Mouse (Mus musculus) MEL (cell line): ENCODE measurements at regions not wholly inside any gene's neighbourhood (a gene's known extent, or its start where the extent isn't known, plus 50 kb on each side); places are given as distances from the start of the nearest gene placed in this dataset.

Experiments used
- DNase-seq: peaks from one replicate; pipeline ENCODE4 v3.0.0; 2011; ENCODE audit warnings: low read depth, low spot score
- H3K27ac ChIP-seq: 2 replicates; pipeline ENCODE4 v1.5.1; 2012; ENCODE audit warnings: low read depth, mild to moderate bottlenecking, control low read depth, low read length, moderate library complexity; ENCODE audit not compliant: control insufficient read depth
- H3K27me3 ChIP-seq, 2 experiments: fragments of 150-350 bp in 1 of 2; sonication (generic) in 1 of 2; 2 replicates each; pipeline ENCODE4 v1.6.1; 2012; ENCODE audit warnings: low read length in 2 of 2, mild to moderate bottlenecking in 2 of 2, improper control_type of control experiment in 1 of 2, moderate library complexity in 1 of 2; ENCODE audit not compliant: insufficient read depth in 2 of 2, control insufficient read depth in 1 of 2
- H3K36me3 ChIP-seq, 2 experiments: 2 replicates each; pipeline ENCODE4 v1.6.1; 2012 to 2014; ENCODE audit warnings: low read length in 2 of 2, improper control_type of control experiment in 1 of 2, inconsistent platforms in 1 of 2, mild to moderate bottlenecking in 1 of 2; ENCODE audit not compliant: insufficient read depth in 2 of 2, control insufficient read depth in 1 of 2
- H3K4me1 ChIP-seq, 2 experiments: fragments of 150-350 bp in 1 of 2; sonication (generic) in 1 of 2; 2 replicates each; pipeline ENCODE4 v1.6.1; 2012; ENCODE audit warnings: low read length in 2 of 2, improper control_type of control experiment in 1 of 2, mild to moderate bottlenecking in 1 of 2; ENCODE audit not compliant: insufficient read depth in 2 of 2, control insufficient read depth in 1 of 2
- H3K4me3 ChIP-seq, 2 experiments: fragments of 150-350 bp in 1 of 2; sonication (generic) in 1 of 2; 2 replicates each; pipeline ENCODE4 v1.5.1; 2012; ENCODE audit warnings: low read depth in 2 of 2, low read length in 2 of 2, mild to moderate bottlenecking in 2 of 2, moderate library complexity in 2 of 2, control low read depth in 1 of 2, improper control_type of control experiment in 1 of 2; ENCODE audit not compliant: control insufficient read depth in 1 of 2, insufficient read depth in 1 of 2
- H3K79me2 ChIP-seq: 2 replicates; pipeline ENCODE4 v1.6.1; 2012; ENCODE audit warnings: mild to moderate bottlenecking, low read length, moderate library complexity; ENCODE audit not compliant: control insufficient read depth, poor library complexity, insufficient read depth
- H3K9ac ChIP-seq: 2 replicates; pipeline ENCODE4 v1.6.1; 2012; ENCODE audit warnings: low read depth, mild to moderate bottlenecking, control low read depth, low read length, moderate library complexity; ENCODE audit not compliant: control insufficient read depth, poor library complexity, severe bottlenecking
- H3K9me3 ChIP-seq: fragments of 150-350 bp; sonication (generic); replicated peaks from 2 replicates; pipeline ENCODE4 v1.6.1; 2012; ENCODE audit warnings: mild to moderate bottlenecking, low read length, improper control_type of control experiment, moderate library complexity; ENCODE audit not compliant: insufficient read depth
- CHD1 ChIP-seq: IDR thresholded peaks from 2 replicates; pipeline ENCODE4 v1.6.1; 2012; ENCODE audit warnings: low read depth, mild to moderate bottlenecking, inconsistent platforms, low read length, improper control_type of control experiment
- CHD2 ChIP-seq: IDR thresholded peaks from 2 replicates; pipeline ENCODE4 v1.6.1; 2011; ENCODE audit warnings: low read length, improper control_type of control experiment
- CTCF ChIP-seq, 3 experiments: IDR thresholded peaks in 2 of 3; conservative IDR thresholded peaks in 1 of 3; 2 replicates each; pipeline ENCODE4 v1.5.1; 2011 to 2012; ENCODE audit warnings: low read length in 3 of 3, low read depth in 2 of 3, mild to moderate bottlenecking in 2 of 3, improper control_type of control experiment in 1 of 3, inconsistent platforms in 1 of 3, mixed read lengths in 1 of 3, moderate library complexity in 1 of 3; ENCODE audit not compliant: control insufficient read depth in 1 of 3, insufficient read depth in 1 of 3, poor library complexity in 1 of 3, severe bottlenecking in 1 of 3
- E2F4 ChIP-seq: IDR thresholded peaks from 2 replicates; pipeline ENCODE4 v1.6.1; 2011; ENCODE audit warnings: low read depth, low read length, improper control_type of control experiment, borderline replicate concordance
- ELF1 ChIP-seq: IDR thresholded peaks from 2 replicates; pipeline ENCODE4 v1.6.1; 2014; ENCODE audit warnings: low read depth, mild to moderate bottlenecking, inconsistent platforms, low read length, improper control_type of control experiment, moderate library complexity
- EP300 ChIP-seq, 2 experiments: IDR thresholded peaks; 2 replicates each; pipeline ENCODE4 v1.6.1; 2011; ENCODE audit warnings: improper control_type of control experiment in 2 of 2, low read length in 2 of 2, low read depth in 1 of 2, mild to moderate bottlenecking in 1 of 2
- ETS1 ChIP-seq: IDR thresholded peaks from 2 replicates; pipeline ENCODE4 v1.6.1; 2012; ENCODE audit warnings: low read depth, mild to moderate bottlenecking, inconsistent platforms, low read length, improper control_type of control experiment, moderate library complexity
- GATA1 ChIP-seq: IDR thresholded peaks from 2 replicates; pipeline ENCODE4 v1.6.1; 2011; ENCODE audit warnings: low read depth, low read length, improper control_type of control experiment
- JUND ChIP-seq: IDR thresholded peaks from 2 replicates; pipeline ENCODE4 v1.6.1; 2011; ENCODE audit warnings: low read depth, mild to moderate bottlenecking, improper control_type of control experiment, low read length
- MAFK ChIP-seq: IDR thresholded peaks from 2 replicates; pipeline ENCODE4 v1.6.1; 2011; ENCODE audit warnings: low read depth, mild to moderate bottlenecking, low read length, improper control_type of control experiment, borderline replicate concordance
- MAZ ChIP-seq: IDR thresholded peaks from 2 replicates; pipeline ENCODE4 v1.6.1; 2012; ENCODE audit warnings: low read depth, mild to moderate bottlenecking, inconsistent platforms, low read length, improper control_type of control experiment
- MXI1 ChIP-seq: IDR thresholded peaks from 2 replicates; pipeline ENCODE4 v1.6.1; 2011; ENCODE audit warnings: mild to moderate bottlenecking, low read depth, low read length, improper control_type of control experiment
- MYB ChIP-seq: IDR thresholded peaks from 2 replicates; pipeline ENCODE4 v1.6.1; 2011; ENCODE audit warnings: mild to moderate bottlenecking, low read depth, low read length, improper control_type of control experiment
- MYC ChIP-seq: IDR thresholded peaks from 2 replicates; pipeline ENCODE4 v1.6.1; 2011; ENCODE audit warnings: low read depth, mild to moderate bottlenecking, low read length, improper control_type of control experiment, moderate library complexity
- NRF1 ChIP-seq: IDR thresholded peaks from 2 replicates; pipeline ENCODE4 v1.6.1; 2014; ENCODE audit warnings: low read depth, mild to moderate bottlenecking, inconsistent platforms, low read length, improper control_type of control experiment, moderate library complexity; ENCODE audit not compliant: poor library complexity, insufficient read depth, severe bottlenecking
- POLR2AphosphoS2 ChIP-seq: IDR thresholded peaks from 2 replicates; pipeline ENCODE4 v1.6.1; 2011; ENCODE audit warnings: low read length, improper control_type of control experiment
- POLR2AphosphoS5 ChIP-seq: IDR thresholded peaks from 2 replicates; pipeline ENCODE4 v1.6.1; 2012; ENCODE audit warnings: low read depth, borderline replicate concordance, mild to moderate bottlenecking, inconsistent platforms, low read length, moderate library complexity, mixed read lengths
- RCOR1 ChIP-seq: IDR thresholded peaks from 2 replicates; pipeline ENCODE4 v1.6.1; 2012; ENCODE audit warnings: low read depth, mild to moderate bottlenecking, inconsistent platforms, low read length, improper control_type of control experiment
- SIN3A ChIP-seq: IDR thresholded peaks from 2 replicates; pipeline ENCODE4 v1.6.1; 2012; ENCODE audit warnings: low read length, improper control_type of control experiment, inconsistent platforms
- SMC3 ChIP-seq: IDR thresholded peaks from 2 replicates; pipeline ENCODE4 v1.6.1; 2011; ENCODE audit warnings: low read depth, low read length, improper control_type of control experiment
- ZNF384 ChIP-seq: IDR thresholded peaks from 2 replicates; pipeline ENCODE4 v1.6.1; 2012; ENCODE audit warnings: low read depth, mild to moderate bottlenecking, inconsistent platforms, low read length, improper control_type of control experiment

DNA sequence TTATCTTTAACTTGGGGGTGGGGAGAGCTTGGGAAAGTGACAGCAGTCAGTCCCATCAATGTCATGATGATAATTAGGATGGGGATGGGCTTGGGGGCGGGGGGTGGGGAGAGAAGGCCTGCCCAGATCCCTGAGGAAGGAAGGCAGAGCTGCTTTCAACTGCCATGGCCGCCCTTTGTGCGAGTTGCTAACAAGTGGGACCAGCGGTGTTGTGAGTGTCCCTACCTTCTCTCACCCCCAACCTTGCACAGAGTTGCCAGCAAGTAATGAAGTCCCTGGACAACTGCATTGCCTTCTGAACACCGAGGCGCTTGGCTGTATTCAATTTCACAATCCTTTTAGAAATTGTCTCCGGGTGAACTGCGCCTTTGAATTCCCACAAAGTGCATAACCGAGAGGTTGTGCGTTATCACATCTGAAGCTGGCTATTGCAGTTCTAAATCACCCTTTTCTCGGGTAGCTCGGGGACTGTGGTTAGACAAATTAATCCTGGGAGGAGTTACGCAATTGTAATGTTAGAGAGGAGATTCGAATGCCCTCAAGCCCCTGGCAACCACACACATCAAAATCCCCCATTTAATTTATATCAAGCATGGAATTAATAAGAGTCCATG is 257.9 kb upstream of the Daam1 start:
- Histone ChIP-seq H3K9me3 (no peaks in the 10 kb centered on the region), H3K27ac (no peak overlapping the region), H3K9ac (no peak overlapping the region), H3K27me3 (no peaks in the 10 kb centered on the region), H3K36me3 (no peaks in the 10 kb centered on the region), H3K4me1 (no peaks in the 10 kb centered on the region), H3K79me2 (no peaks in the 10 kb centered on the region), H3K4me3 (no peak overlapping the region)
- no peak for DNase-seq
- TF ChIP-seq NRF1 (no peak), RCOR1 (no peak), EP300 (IDR thresholded peaks at IDR 0.05; ENCODE audit: low read depth in 1 of 2, low read length in 2 of 2) (no peak), MYB (no peak), POLR2AphosphoS5 (no peak), CHD2 (no peak), ETS1 (no peak), JUND (no peak), CHD1 (no peak), SIN3A (no peak), ELF1 (no peak), MAFK (no peak), GATA1 (no peak), CTCF (IDR thresholded peaks at IDR 0.05 in 2 of 3, conservative IDR thresholded peaks at IDR 0.05 in 1 of 3; ENCODE audit: control insufficient read depth in 1 of 3, insufficient read depth in 1 of 3, low read depth in 2 of 3, low read length in 3 of 3, poor library complexity in 1 of 3, severe bottlenecking in 1 of 3) (no peak), MYC (no peak), POLR2AphosphoS2 (no peak)

DNA sequence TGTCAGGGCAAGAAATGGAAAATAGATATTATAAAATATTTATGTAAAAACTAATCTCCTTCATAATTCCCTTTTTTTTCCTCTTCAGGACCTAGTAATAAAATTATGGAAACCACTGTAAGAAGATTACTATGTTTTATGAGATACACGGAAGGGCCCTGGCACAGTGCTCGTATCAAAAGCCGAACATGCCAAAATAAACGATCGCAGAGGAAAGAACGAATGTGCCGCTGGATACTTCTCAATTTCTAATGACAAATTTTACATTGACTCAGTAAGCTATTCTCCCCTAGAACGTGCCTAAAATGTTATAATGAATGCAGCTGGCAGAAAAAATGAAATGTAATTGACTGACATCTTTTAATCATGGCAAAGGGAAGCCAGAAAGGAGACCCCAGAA is 257.4 kb upstream of the Daam1 start:
- Histone ChIP-seq H3K4me1 (no peaks in the 10 kb centered on the region), H3K27ac (no peak overlapping the region), H3K9ac (no peak overlapping the region), H3K79me2 (no peaks in the 10 kb centered on the region), H3K9me3 (no peaks in the 10 kb centered on the region), H3K27me3 (no peaks in the 10 kb centered on the region), H3K4me3 (no peak overlapping the region), H3K36me3 (no peaks in the 10 kb centered on the region)
- DNase-seq, result no peak
- TF ChIP-seq E2F4 (no peak), SIN3A (no peak), MAZ (no peak), SMC3 (no peak), CHD2 (no peak), JUND (no peak), ZNF384 (no peak), MXI1 (no peak), EP300 (IDR thresholded peaks at IDR 0.05; ENCODE audit: low read depth in 1 of 2, low read length in 2 of 2) (no peak)
